Mouse (Mus musculus): Measurements from ENCODE around the gene Pde7b. TPM values are rescaled to one million over a fixed set of nuclear protein-coding genes. Genes with fewer than 3 reads are reported as not detected.
A peak's percentile ranks its signal among the peaks of the same experiment; 100 is the strongest.

Gene Pde7b
- polyA plus RNA-seq, 1 experiment from 2014 or later = 1.5 TPM

GRCm38 (mm10) chr10:20672591-20672990 is 52.3 kb downstream of the Pde7b start:
- WGBS = 70% methylated on average over 11 of the region's 11 CpGs
- TF ChIP-seq CTCF (IDR thresholded peaks at IDR 0.05; ENCODE audit: low read depth) = no peak

GRCm38 (mm10) chr10:20671621-20672020 is 53.3 kb downstream of the Pde7b start:
- no peak overlapping the region for H3K9ac ChIP-seq (ENCODE audit: low read depth, low read length)

More at GRCm38 (mm10) chr10:20672591-20672990, 52.3 kb downstream of the Pde7b start:
- no peak overlapping the region for H3K9ac ChIP-seq (ENCODE audit: low read depth, low read length)
- no peaks in the 10 kb centered on the region for H3K9me3 ChIP-seq (ENCODE audit: control insufficient read depth)
- H3K36me3 ChIP-seq (ENCODE audit: control insufficient read depth, insufficient read depth) = no peaks in the 10 kb centered on the region
- no peak overlapping the region for H3K4me2 ChIP-seq (replicated peaks; ENCODE audit: low read depth)
- ATAC-seq = no peak
- no peak overlapping the region for H3K27ac ChIP-seq (ENCODE audit: low read depth, low read length)
- H3K27me3 ChIP-seq (replicated peaks; ENCODE audit: control insufficient read depth, insufficient read depth, low read length) = no peaks in the 10 kb centered on the region
- H3K4me3 ChIP-seq (ENCODE audit: low read depth, low read length) = no peak overlapping the region
- H3K4me1 ChIP-seq (replicated peaks; ENCODE audit: control insufficient read depth, insufficient read depth, low read length) = no peaks in the 10 kb centered on the region

GRCm38 (mm10) chr10:20670541-20670940 is 54.3 kb downstream of the Pde7b start:
- Histone ChIP-seq H3K9me3 (ENCODE audit: control insufficient read depth) (no peaks in the 10 kb centered on the region), H3K4me3 (ENCODE audit: low read depth, low read length) (no peak overlapping the region), H3K27ac (ENCODE audit: low read depth, low read length) (no peak overlapping the region), H3K36me3 (ENCODE audit: control insufficient read depth, insufficient read depth) (no peaks in the 10 kb centered on the region), H3K9ac (ENCODE audit: low read depth, low read length) (no peak overlapping the region), H3K27me3 (replicated peaks; ENCODE audit: control insufficient read depth, insufficient read depth, low read length) (no peaks in the 10 kb centered on the region), H3K4me1 (replicated peaks; ENCODE audit: control insufficient read depth, insufficient read depth, low read length) (no peaks in the 10 kb centered on the region), H3K4me2 (replicated peaks; ENCODE audit: low read depth) (no peak overlapping the region)
- TF ChIP-seq CTCF (IDR thresholded peaks at IDR 0.05; ENCODE audit: low read depth) = 0 out of 2 replicates have a peak, but pooled peaks have one; percentile 23
- no peak for ATAC-seq
- WGBS = 88% methylated on average over 8 of the region's 8 CpGs

More at GRCm38 (mm10) chr10:20671621-20672020, 53.3 kb downstream of the Pde7b start:
- no peak for ATAC-seq
- Histone ChIP-seq H3K36me3 (ENCODE audit: control insufficient read depth, insufficient read depth) (no peaks in the 10 kb centered on the region), H3K9me3 (ENCODE audit: control insufficient read depth) (no peaks in the 10 kb centered on the region), H3K4me2 (replicated peaks; ENCODE audit: low read depth) (no peak overlapping the region), H3K4me1 (replicated peaks; ENCODE audit: control insufficient read depth, insufficient read depth, low read length) (no peaks in the 10 kb centered on the region), H3K27me3 (replicated peaks; ENCODE audit: control insufficient read depth, insufficient read depth, low read length) (no peaks in the 10 kb centered on the region), H3K27ac (ENCODE audit: low read depth, low read length) (no peak overlapping the region), H3K4me3 (ENCODE audit: low read depth, low read length) (no peak overlapping the region)
- no peak for TF ChIP-seq CTCF (IDR thresholded peaks at IDR 0.05; ENCODE audit: low read depth)
- 44% methylated on average over 5 of the region's 5 CpGs for WGBS

DNA sequence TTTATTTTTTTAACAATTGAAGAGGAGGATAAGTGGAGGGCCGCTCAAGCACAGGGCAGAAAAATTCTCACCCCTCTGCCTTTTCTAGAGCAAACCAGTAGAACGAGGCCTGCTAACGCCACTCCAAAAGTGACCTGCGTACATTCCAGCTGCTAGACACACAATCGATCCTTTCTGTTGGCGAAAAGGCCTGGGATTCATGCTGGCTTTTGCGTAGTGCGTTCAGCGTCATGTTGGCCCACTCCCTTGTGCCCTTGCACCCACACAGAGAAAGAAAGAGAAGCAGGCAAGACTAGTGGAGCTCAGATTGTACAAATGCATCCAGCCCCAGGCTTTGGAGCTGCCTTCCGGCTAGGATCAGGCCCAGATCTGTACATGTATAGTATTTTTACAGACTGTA is 55.4 kb downstream of the Pde7b start:
- no peak overlapping the region for H3K27ac ChIP-seq (ENCODE audit: low read depth, low read length)
- H3K36me3 ChIP-seq (ENCODE audit: control insufficient read depth, insufficient read depth) = no peaks in the 10 kb centered on the region
- no peak for ATAC-seq
- H3K4me3 ChIP-seq (ENCODE audit: low read depth, low read length) = no peak overlapping the region
- H3K4me2 ChIP-seq (replicated peaks; ENCODE audit: low read depth) = no peak overlapping the region
- TF ChIP-seq CTCF (IDR thresholded peaks at IDR 0.05; ENCODE audit: low read depth) = no peak
- no peaks in the 10 kb centered on the region for H3K4me1 ChIP-seq (replicated peaks; ENCODE audit: control insufficient read depth, insufficient read depth, low read length)
- WGBS = 76% methylated on average over 10 of the region's 10 CpGs
- H3K9me3 ChIP-seq (ENCODE audit: control insufficient read depth) = no peaks in the 10 kb centered on the region
- H3K27me3 ChIP-seq (replicated peaks; ENCODE audit: control insufficient read depth, insufficient read depth, low read length) = no peaks in the 10 kb centered on the region
- H3K9ac ChIP-seq (ENCODE audit: low read depth, low read length) = no peak overlapping the region

- H3K4me2 ChIP-seq (replicated peaks; ENCODE audit: low read depth) = no peak overlapping the region
- TF ChIP-seq CTCF (IDR thresholded peaks at IDR 0.05; ENCODE audit: low read depth) = no peak
- no peaks in the 10 kb centered on the region for H3K27me3 ChIP-seq (replicated peaks; ENCODE audit: control insufficient read depth, insufficient read depth, low read length)
- no peak overlapping the region for H3K9ac ChIP-seq (ENCODE audit: low read depth, low read length)
- H3K4me3 ChIP-seq (ENCODE audit: low read depth, low read length) = no peak overlapping the region
- 67% methylated on average over 4 of the region's 4 CpGs for WGBS
- H3K4me1 ChIP-seq (replicated peaks; ENCODE audit: control insufficient read depth, insufficient read depth, low read length) = no peaks in the 10 kb centered on the region
- no peaks in the 10 kb centered on the region for H3K36me3 ChIP-seq (ENCODE audit: control insufficient read depth, insufficient read depth)
- ATAC-seq = no peak
- H3K9me3 ChIP-seq (ENCODE audit: control insufficient read depth) = no peaks in the 10 kb centered on the region
- no peak overlapping the region for H3K27ac ChIP-seq (ENCODE audit: low read depth, low read length)
These were observed 56.3 kb downstream of the Pde7b start for GRCm38 (mm10) chr10:20668577-20668976.

- no peak overlapping the region for H3K27ac ChIP-seq (ENCODE audit: low read depth, low read length)
- no peak overlapping the region for H3K9ac ChIP-seq (ENCODE audit: low read depth, low read length)
- ATAC-seq = peak; percentile 69
- H3K4me1 ChIP-seq (replicated peaks; ENCODE audit: control insufficient read depth, insufficient read depth, low read length) = no peaks in the 10 kb centered on the region
- no peak overlapping the region for H3K4me2 ChIP-seq (replicated peaks; ENCODE audit: low read depth)
- no peak overlapping the region for H3K4me3 ChIP-seq (ENCODE audit: low read depth, low read length)
- no peaks in the 10 kb centered on the region for H3K36me3 ChIP-seq (ENCODE audit: control insufficient read depth, insufficient read depth)
- no peak for TF ChIP-seq CTCF (IDR thresholded peaks at IDR 0.05; ENCODE audit: low read depth)
- WGBS = 20% methylated on average over 2 of the region's 2 CpGs
- H3K9me3 ChIP-seq (ENCODE audit: control insufficient read depth) = no peaks in the 10 kb centered on the region
- H3K27me3 ChIP-seq (replicated peaks; ENCODE audit: control insufficient read depth, insufficient read depth, low read length) = no peaks in the 10 kb centered on the region
These were observed 58.2 kb downstream of the Pde7b start for GRCm38 (mm10) chr10:20666655-20667054.

- Histone ChIP-seq H3K36me3 (ENCODE audit: control insufficient read depth, insufficient read depth) (no peaks in the 10 kb centered on the region), H3K9me3 (ENCODE audit: control insufficient read depth) (no peaks in the 10 kb centered on the region), H3K27me3 (replicated peaks; ENCODE audit: control insufficient read depth, insufficient read depth, low read length) (no peaks in the 10 kb centered on the region), H3K4me3 (ENCODE audit: low read depth, low read length) (no peak overlapping the region), H3K9ac (ENCODE audit: low read depth, low read length) (no peak overlapping the region), H3K4me2 (replicated peaks; ENCODE audit: low read depth) (no peak overlapping the region), H3K27ac (ENCODE audit: low read depth, low read length) (no peak overlapping the region), H3K4me1 (replicated peaks; ENCODE audit: control insufficient read depth, insufficient read depth, low read length) (no peaks in the 10 kb centered on the region)
- WGBS = 78% methylated on average over 7 of the region's 7 CpGs
- no peak for TF ChIP-seq CTCF (IDR thresholded peaks at IDR 0.05; ENCODE audit: low read depth)
- ATAC-seq = no peak
These were observed 61.9 kb downstream of the Pde7b start for GRCm38 (mm10) chr10:20662951-20663350.

Measured in intestine, postnatal 0 days (tissue).